Mouse (Mus musculus) erythroblast, embryonic 14.5 days (primary cell): ENCODE results near the gene Aldh18a1.

Experiments
- GATA1 ChIP-seq: IDR thresholded peaks from 2 replicates; pipeline ENCODE4 v1.6.1; 2012; ENCODE audit warnings: low read length, inconsistent platforms, mixed read lengths
- TAL1 ChIP-seq: IDR thresholded peaks from 3 replicates; pipeline ENCODE4 v1.6.1; 2012; ENCODE audit warnings: low read length, inconsistent platforms, mixed read lengths

GRCm38 (mm10) chr19:40581662-40582061 lies 6.6 kb downstream of the Aldh18a1 start:
- TF ChIP-seq GATA1 (no peak), TAL1 (no peak)
